Mouse (Mus musculus) lung, embryonic 14.5 days (tissue): ENCODE data around the gene Zeb2. TPM values are rescaled to one million over a fixed set of nuclear protein-coding genes. Genes with fewer than 3 reads are reported as not detected.

Experiments used
- ATAC-seq: fragments of 200-750 bp; cut with Nextera tagmentation; 2 replicates; pipeline ENCODE4 v1.8.0; 2017; ENCODE audit warnings: mild to moderate bottlenecking, moderate TSS enrichment, moderate library complexity; ENCODE audit not compliant: insufficient read depth
- DNase-seq: peaks from one replicate; pipeline ENCODE4 v3.0.0-alpha.2; 2015
- H3K27ac ChIP-seq: fragments of 300-500 bp; sonication (generic); 2 replicates; pipeline ENCODE4 v1.5.1; 2014; ENCODE audit warnings: low read depth, mild to moderate bottlenecking, moderate library complexity
- H3K27me3 ChIP-seq: fragments of 300-500 bp; sonication (generic); 2 replicates; pipeline ENCODE4 v1.6.1; 2014; ENCODE audit warnings: low read length, control low read depth; ENCODE audit not compliant: insufficient read depth
- H3K36me3 ChIP-seq: fragments of 300-500 bp; sonication (generic); 2 replicates; pipeline ENCODE4 v1.6.1; 2014; ENCODE audit warnings: control low read depth; ENCODE audit not compliant: insufficient read depth
- H3K4me1 ChIP-seq: fragments of 300-500 bp; sonication (generic); 2 replicates; pipeline ENCODE4 v1.6.1; 2014; ENCODE audit warnings: antibody characterized with exemption, control low read depth; ENCODE audit not compliant: insufficient read depth
- H3K4me2 ChIP-seq: fragments of 300-500 bp; sonication (generic); 2 replicates; pipeline ENCODE4 v1.6.1; 2014; ENCODE audit warnings: mild to moderate bottlenecking
- H3K4me3 ChIP-seq: fragments of 300-500 bp; sonication (generic); 2 replicates; pipeline ENCODE4 v1.5.1; 2014; ENCODE audit warnings: low read depth, low read length
- H3K9ac ChIP-seq: fragments of 300-500 bp; sonication (generic); 2 replicates; pipeline ENCODE4 v1.6.1; 2014
- H3K9me3 ChIP-seq: fragments of 300-500 bp; sonication (generic); 2 replicates; pipeline ENCODE4 v1.6.1; 2016; ENCODE audit warnings: low read depth, low read length, control low read depth
- CTCF ChIP-seq: IDR thresholded peaks from 2 replicates; pipeline ENCODE4 v1.5.1; 2016; ENCODE audit warnings: antibody characterized with exemption, low read depth
- WGBS: fragments of 180-500 bp; shearing (Covaris S2); extraction: QIAGEN DNeasy Blood & Tissue Kit; methylation state at CpG from one replicate; pipeline ENCODE4 v1.1.7; 2014; 5-methylcytosine and 5-hydroxymethylcytosine counted together
- polyA plus RNA-seq: library from polyadenylated mRNA; unstranded; fragments of >200 nt; fragmentation: Nextera tagmentation; extraction: Ambion mirVana; gene quantifications from 2 replicates; pipeline ENCODE4 v1.2.1, GENCODE M21; 2014

Zeb2 gene
- polyA plus RNA-seq, 1 experiment from 2014 or later = 90.4 TPM

- TF ChIP-seq CTCF = no peak
- Histone ChIP-seq H3K4me1 (peaks cover 7% of the 10 kb centered on the region; the same call in 1 of the 2 replicates), H3K4me2 (no peak overlapping the region), H3K4me3 (no peak overlapping the region), H3K9me3 (no peaks in the 10 kb centered on the region), H3K9ac (no peak overlapping the region), H3K27me3 (no peaks in the 10 kb centered on the region), H3K36me3 (peaks cover 46% of the 10 kb centered on the region), H3K27ac (no peak overlapping the region)
- no peak for ATAC-seq
- WGBS = 89% methylated on average over 8 of the region's 8 CpGs
- no peak for DNase-seq
These were observed 26.5 kb downstream of the Zeb2 start for GRCm38 (mm10) chr2:45090529-45091297.

GRCm38 (mm10) chr2:45089251-45089530 is 28.0 kb downstream of the Zeb2 start:
- no peak for DNase-seq
- peaks cover 4% of the 10 kb centered on the region for H3K4me1 ChIP-seq
- no peak overlapping the region for H3K9ac ChIP-seq
- no peaks in the 10 kb centered on the region for H3K27me3 ChIP-seq
- H3K36me3 ChIP-seq = peaks cover 48% of the 10 kb centered on the region
- no peak overlapping the region for H3K4me2 ChIP-seq
- 54% methylated on average over 3 of the region's 3 CpGs for WGBS
- no peak overlapping the region for H3K4me3 ChIP-seq
- H3K9me3 ChIP-seq = no peaks in the 10 kb centered on the region
- no peak for ATAC-seq
- no peak for TF ChIP-seq CTCF
- H3K27ac ChIP-seq = no peak overlapping the region

- no peaks in the 10 kb centered on the region for H3K9me3 ChIP-seq
- no peak overlapping the region for H3K4me3 ChIP-seq
- H3K4me1 ChIP-seq = peaks cover 4% of the 10 kb centered on the region
- ATAC-seq = no peak
- H3K36me3 ChIP-seq = peaks cover 43% of the 10 kb centered on the region
- no peak overlapping the region for H3K4me2 ChIP-seq
- no peak for TF ChIP-seq CTCF
- H3K27ac ChIP-seq = no peak overlapping the region
- H3K27me3 ChIP-seq = no peaks in the 10 kb centered on the region
- 44% methylated on average over 15 of the region's 15 CpGs for WGBS
- DNase-seq = no peak
- no peak overlapping the region for H3K9ac ChIP-seq
These were observed 28.6 kb downstream of the Zeb2 start for GRCm38 (mm10) chr2:45088435-45089250.

- Histone ChIP-seq H3K27me3 (no peaks in the 10 kb centered on the region), H3K4me1 (peaks cover 6% of the 10 kb centered on the region), H3K9ac (no peak overlapping the region), H3K4me3 (no peak overlapping the region), H3K4me2 (no peak overlapping the region), H3K27ac (no peak overlapping the region), H3K36me3 (peaks cover 49% of the 10 kb centered on the region), H3K9me3 (no peaks in the 10 kb centered on the region)
- no peak for TF ChIP-seq CTCF
- 32% methylated on average over 4 of the region's 4 CpGs for WGBS
- DNase-seq = no peak
- no peak for ATAC-seq
These were observed 30.0 kb downstream of the Zeb2 start for GRCm38 (mm10) chr2:45087208-45087607.

- 86% methylated on average over 5 of the region's 5 CpGs for WGBS
- DNase-seq = no peak
- no peak for ATAC-seq
- Histone ChIP-seq H3K4me1 (peaks cover 6% of the 10 kb centered on the region), H3K9me3 (no peaks in the 10 kb centered on the region), H3K27me3 (no peaks in the 10 kb centered on the region), H3K4me2 (no peak overlapping the region), H3K36me3 (peaks cover 43% of the 10 kb centered on the region), H3K4me3 (no peak overlapping the region), H3K27ac (no peak overlapping the region), H3K9ac (no peak overlapping the region)
- TF ChIP-seq CTCF = no peak
These were observed 31.5 kb downstream of the Zeb2 start for GRCm38 (mm10) chr2:45085653-45086052.

- 43% methylated on average over 10 of the region's 10 CpGs for WGBS
- H3K4me1 ChIP-seq = peaks cover 6% of the 10 kb centered on the region
- H3K9me3 ChIP-seq = no peaks in the 10 kb centered on the region
- no peak for DNase-seq
- H3K36me3 ChIP-seq = peaks cover 35% of the 10 kb centered on the region
- TF ChIP-seq CTCF = no peak
- ATAC-seq = no peak
- no peak overlapping the region for H3K4me3 ChIP-seq
- H3K4me2 ChIP-seq = no peak overlapping the region
- no peak overlapping the region for H3K9ac ChIP-seq
- H3K27ac ChIP-seq = no peak overlapping the region
- no peaks in the 10 kb centered on the region for H3K27me3 ChIP-seq
These were observed 34.2 kb downstream of the Zeb2 start for GRCm38 (mm10) chr2:45083042-45083441.

- 76% methylated on average over 4 of the region's 4 CpGs for WGBS
- no peak for DNase-seq
- H3K9me3 ChIP-seq = no peaks in the 10 kb centered on the region
These were observed 35.6 kb downstream of the Zeb2 start for GRCm38 (mm10) chr2:45081559-45081958.

More at GRCm38 (mm10) chr2:45081559-45081958, 35.6 kb downstream of the Zeb2 start:
- Histone ChIP-seq H3K27me3 (no peaks in the 10 kb centered on the region), H3K4me1 (peaks cover 6% of the 10 kb centered on the region), H3K36me3 (peaks cover 41% of the 10 kb centered on the region), H3K9ac (no peak overlapping the region), H3K4me2 (no peak overlapping the region), H3K4me3 (no peak overlapping the region), H3K27ac (no peak overlapping the region)
- ATAC-seq = no peak
- no peak for TF ChIP-seq CTCF
